Mouse (Mus musculus): ENCODE measurements around the gene Tmie. TPM values are rescaled to one million over a fixed set of nuclear protein-coding genes. Genes with fewer than 3 reads are reported as not detected.
A peak's percentile ranks its signal among the peaks of the same experiment; 100 is the strongest.

The Tmie gene
- polyA plus RNA-seq, 1 experiment from 2014 or later: not detected

DNA sequence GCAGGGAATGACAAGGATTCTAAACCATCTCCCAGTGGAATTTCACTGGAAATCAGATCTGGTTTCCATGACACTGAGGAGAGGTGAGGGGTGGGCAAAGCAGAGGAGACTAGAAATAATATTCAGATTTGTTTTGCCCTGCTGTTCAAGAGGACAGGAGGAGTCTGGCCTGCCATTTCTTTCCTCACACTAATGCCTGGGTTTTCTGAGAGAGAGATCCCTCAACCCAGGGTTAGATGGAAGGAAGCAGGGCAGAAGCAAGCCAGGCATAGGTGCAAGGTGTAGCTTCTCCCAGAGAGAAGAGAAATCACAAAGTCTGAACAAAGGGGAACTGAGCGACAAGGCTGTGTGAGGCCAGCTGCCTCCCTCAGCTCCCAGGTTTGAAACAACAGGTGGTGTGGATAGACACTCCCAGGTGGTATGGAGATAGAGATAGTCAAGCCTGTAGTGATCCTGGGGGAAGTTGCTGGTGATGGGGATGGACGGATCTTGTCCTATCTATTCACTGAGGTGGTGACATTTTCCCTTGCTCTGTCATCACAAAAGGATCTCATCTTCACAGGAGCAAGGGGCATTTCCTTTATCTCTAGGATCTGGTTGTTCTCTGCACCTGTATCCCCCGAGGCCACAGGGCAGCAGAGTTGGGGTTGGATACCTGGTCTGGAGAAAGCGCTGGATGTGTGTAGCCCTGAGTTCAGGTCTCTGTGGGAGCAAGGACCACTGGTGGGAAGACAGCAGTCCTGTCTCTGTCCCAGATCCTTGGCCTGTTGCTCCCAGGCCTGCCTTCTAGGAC lies 28.1 kb upstream of the Tmie start:
- Histone ChIP-seq H3K36me3 (ENCODE audit: control insufficient read depth, insufficient read depth, low read length) (no peaks in the 10 kb centered on the region), H3K4me3 (ENCODE audit: low read depth, low read length) (no peak overlapping the region), H3K4me2 (no peak overlapping the region), H3K4me1 (ENCODE audit: control insufficient read depth, insufficient read depth, low read length) (no peaks in the 10 kb centered on the region), H3K9me3 (replicated peaks; ENCODE audit: control insufficient read depth, low read length) (no peaks in the 10 kb centered on the region; the same call in 1 of the 2 replicates), H3K27ac (ENCODE audit: low read depth, low read length) (no peak overlapping the region), H3K9ac (ENCODE audit: low read depth, low read length) (no peak overlapping the region), H3K27me3 (ENCODE audit: control insufficient read depth, insufficient read depth, low read length) (no peaks in the 10 kb centered on the region)
- ATAC-seq (replicated peaks; ENCODE audit: insufficient number of reproducible peaks, low FRiP score, low TSS enrichment): no peak
- 67% methylated on average over 4 of the region's 4 CpGs for WGBS (ENCODE audit: insufficient replicate concordance)

DNA sequence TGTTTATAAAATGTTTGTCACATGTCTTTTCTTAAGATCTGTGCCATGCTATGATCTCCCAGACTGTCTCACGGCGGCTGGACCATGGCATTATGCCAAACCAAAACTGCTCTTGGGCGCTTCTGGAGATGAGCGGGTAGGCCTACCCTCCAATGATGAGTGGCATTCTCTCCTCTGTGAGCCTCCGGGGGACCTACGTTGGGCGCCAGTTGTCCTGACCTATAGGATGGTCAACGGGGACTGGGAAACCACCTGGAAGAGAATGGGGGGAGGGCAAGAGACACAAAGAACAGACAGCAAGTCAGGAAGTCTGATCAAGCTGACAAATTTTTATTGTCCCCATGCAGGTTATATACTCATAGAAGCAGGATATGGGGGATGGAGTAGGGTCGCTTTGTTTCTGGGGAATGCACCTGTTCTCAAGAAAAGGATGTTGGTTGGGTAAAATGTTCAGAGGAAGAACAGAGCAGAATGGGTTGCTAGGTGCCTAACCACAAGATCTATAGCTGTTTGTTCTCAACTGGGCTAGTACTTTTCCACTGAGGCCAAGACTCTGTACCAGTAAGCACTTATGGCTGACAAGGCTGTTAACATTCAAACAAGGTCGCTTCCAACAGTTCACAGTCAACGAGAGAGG lies 27.4 kb upstream of the Tmie start:
- no peak for ATAC-seq (replicated peaks; ENCODE audit: insufficient number of reproducible peaks, low FRiP score, low TSS enrichment)
- H3K27ac ChIP-seq (ENCODE audit: low read depth, low read length): no peak overlapping the region
- H3K4me3 ChIP-seq (ENCODE audit: low read depth, low read length): no peak overlapping the region
- H3K9me3 ChIP-seq (replicated peaks; ENCODE audit: control insufficient read depth, low read length): no peaks in the 10 kb centered on the region; the same call in 1 of the 2 replicates
- no peaks in the 10 kb centered on the region for H3K27me3 ChIP-seq (ENCODE audit: control insufficient read depth, insufficient read depth, low read length)
- H3K36me3 ChIP-seq (ENCODE audit: control insufficient read depth, insufficient read depth, low read length): no peaks in the 10 kb centered on the region
- H3K4me2 ChIP-seq: no peak overlapping the region
- WGBS (ENCODE audit: insufficient replicate concordance): 86% methylated on average over 11 of the region's 11 CpGs
- no peaks in the 10 kb centered on the region for H3K4me1 ChIP-seq (ENCODE audit: control insufficient read depth, insufficient read depth, low read length)
- no peak overlapping the region for H3K9ac ChIP-seq (ENCODE audit: low read depth, low read length)

DNA sequence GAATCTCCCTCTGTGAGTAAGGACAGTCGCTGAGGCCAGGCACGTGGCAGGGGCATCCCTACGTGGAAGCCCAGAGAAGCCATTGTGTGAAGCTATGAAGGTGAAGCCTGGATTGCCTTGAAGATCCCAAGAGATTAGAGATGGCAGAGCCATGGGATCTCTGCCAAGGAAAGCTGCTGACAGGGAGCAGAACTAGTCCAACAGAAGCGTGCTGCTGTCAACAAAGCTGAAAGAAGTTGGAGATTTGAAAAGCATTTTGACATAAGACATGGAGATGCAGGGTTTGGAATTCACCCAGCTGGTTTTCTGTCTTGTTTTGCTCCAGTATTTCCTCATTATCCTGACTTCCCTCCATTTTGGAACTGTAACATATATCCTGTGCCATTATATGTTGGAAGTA lies 22.4 kb upstream of the Tmie start:
- WGBS (ENCODE audit: insufficient replicate concordance): 69% methylated on average over 4 of the region's 4 CpGs
- Histone ChIP-seq H3K4me3 (ENCODE audit: low read depth, low read length) (no peak overlapping the region), H3K36me3 (ENCODE audit: control insufficient read depth, insufficient read depth, low read length) (no peaks in the 10 kb centered on the region), H3K27me3 (ENCODE audit: control insufficient read depth, insufficient read depth, low read length) (no peaks in the 10 kb centered on the region; the same call in 1 of the 2 replicates), H3K9me3 (replicated peaks; ENCODE audit: control insufficient read depth, low read length) (no peaks in the 10 kb centered on the region; the same call in 1 of the 2 replicates), H3K9ac (ENCODE audit: low read depth, low read length) (no peak overlapping the region), H3K4me2 (no peak overlapping the region), H3K27ac (ENCODE audit: low read depth, low read length) (no peak overlapping the region), H3K4me1 (ENCODE audit: control insufficient read depth, insufficient read depth, low read length) (no peaks in the 10 kb centered on the region)
- no peak for ATAC-seq (replicated peaks; ENCODE audit: insufficient number of reproducible peaks, low FRiP score, low TSS enrichment)

DNA sequence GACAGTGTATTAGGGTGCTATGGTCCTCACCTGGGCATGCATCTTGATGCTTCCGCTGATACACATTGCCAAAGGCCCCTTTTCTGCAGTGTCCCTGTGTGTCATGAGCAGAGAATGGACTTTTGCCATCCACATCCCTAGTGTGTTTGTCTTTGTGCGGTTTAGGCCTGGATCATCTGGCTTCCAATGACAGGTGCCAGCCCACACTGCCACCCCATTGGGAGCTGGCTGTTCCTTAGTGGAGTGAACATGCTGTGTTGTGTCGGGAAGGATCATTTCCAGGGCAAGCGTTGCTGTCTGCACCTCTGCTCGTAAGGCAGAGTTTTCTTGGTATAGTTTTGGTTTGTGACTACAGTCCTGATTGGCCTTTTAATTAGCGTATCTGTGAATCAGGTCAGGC lies 21.3 kb upstream of the Tmie start:
- no peaks in the 10 kb centered on the region for H3K4me1 ChIP-seq (ENCODE audit: control insufficient read depth, insufficient read depth, low read length)
- no peak overlapping the region for H3K9ac ChIP-seq (ENCODE audit: low read depth, low read length)
- WGBS (ENCODE audit: insufficient replicate concordance): 86% methylated on average over 6 of the region's 6 CpGs
- H3K27ac ChIP-seq (ENCODE audit: low read depth, low read length): no peak overlapping the region
- ATAC-seq (replicated peaks; ENCODE audit: insufficient number of reproducible peaks, low FRiP score, low TSS enrichment): no peak
- no peak overlapping the region for H3K4me3 ChIP-seq (ENCODE audit: low read depth, low read length)
- H3K27me3 ChIP-seq (ENCODE audit: control insufficient read depth, insufficient read depth, low read length): no peaks in the 10 kb centered on the region; the same call in 1 of the 2 replicates
- no peaks in the 10 kb centered on the region for H3K36me3 ChIP-seq (ENCODE audit: control insufficient read depth, insufficient read depth, low read length)
- H3K4me2 ChIP-seq: no peak overlapping the region
- H3K9me3 ChIP-seq (replicated peaks; ENCODE audit: control insufficient read depth, low read length): no peaks in the 10 kb centered on the region

DNA sequence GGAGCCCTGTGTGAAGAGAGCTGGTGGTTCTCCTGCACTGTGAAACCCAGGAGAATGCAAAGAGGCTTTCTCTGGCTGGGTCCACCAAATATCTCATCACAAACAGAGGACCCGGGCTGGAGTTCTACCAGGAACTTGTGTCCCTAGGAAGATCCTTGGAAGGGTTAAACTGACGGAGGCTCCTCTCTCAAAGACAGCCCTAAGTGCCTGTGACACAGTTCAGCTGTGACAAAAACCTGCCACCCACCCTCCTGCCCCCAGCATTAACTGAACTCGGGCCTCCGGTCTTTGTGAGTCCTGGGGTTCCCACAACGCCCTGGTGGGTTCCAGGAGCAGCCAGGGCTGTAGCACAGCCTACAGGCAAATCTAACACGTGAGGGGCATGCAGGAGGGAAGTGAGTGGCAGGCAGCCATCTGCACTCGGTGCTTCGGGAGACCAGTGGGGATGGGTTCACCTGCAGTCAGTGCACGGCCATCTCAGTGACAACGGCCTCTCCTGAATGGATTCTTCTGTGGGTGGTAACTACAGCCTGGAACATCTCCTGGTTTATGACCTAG lies 19.6 kb upstream of the Tmie start:
- Histone ChIP-seq H3K9me3 (replicated peaks; ENCODE audit: control insufficient read depth, low read length) (no peaks in the 10 kb centered on the region), H3K27ac (ENCODE audit: low read depth, low read length) (no peak overlapping the region), H3K4me2 (no peak overlapping the region), H3K36me3 (ENCODE audit: control insufficient read depth, insufficient read depth, low read length) (no peaks in the 10 kb centered on the region), H3K4me1 (ENCODE audit: control insufficient read depth, insufficient read depth, low read length) (no peaks in the 10 kb centered on the region), H3K9ac (ENCODE audit: low read depth, low read length) (no peak overlapping the region), H3K27me3 (ENCODE audit: control insufficient read depth, insufficient read depth, low read length) (no peaks in the 10 kb centered on the region; the same call in 1 of the 2 replicates), H3K4me3 (ENCODE audit: low read depth, low read length) (no peak overlapping the region)
- 41% methylated on average over 10 of the region's 10 CpGs for whole genome bisulfite sequencing (ENCODE audit: insufficient replicate concordance)
- ATAC-seq (replicated peaks; ENCODE audit: insufficient number of reproducible peaks, low FRiP score, low TSS enrichment): no peak

DNA sequence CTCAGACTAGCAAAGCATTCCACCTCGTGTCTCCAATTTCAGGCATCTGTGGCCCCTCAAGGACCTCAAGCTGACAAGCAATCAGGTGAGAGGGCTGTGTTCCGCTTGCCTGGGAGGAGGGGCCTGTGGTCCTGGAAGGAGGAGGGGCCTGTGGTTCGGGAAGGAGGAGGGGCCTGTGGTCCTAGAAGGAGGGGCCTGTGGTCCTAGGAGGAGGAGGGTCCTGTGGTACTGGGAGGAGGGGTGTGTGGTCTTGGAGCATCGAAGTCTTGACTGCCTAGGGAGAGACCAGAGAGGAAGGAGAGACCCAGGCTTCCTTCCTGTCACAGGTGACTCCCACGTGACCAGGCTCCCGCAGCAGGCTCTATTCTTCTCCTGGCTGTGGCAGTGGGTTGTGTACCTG lies 16.7 kb upstream of the Tmie start:
- ATAC-seq (replicated peaks; ENCODE audit: insufficient number of reproducible peaks, low FRiP score, low TSS enrichment): no peak; the same call in 1 of the 2 replicates
- peaks cover 9% of the 10 kb centered on the region for H3K27me3 ChIP-seq (ENCODE audit: control insufficient read depth, insufficient read depth, low read length)
- H3K27ac ChIP-seq (ENCODE audit: low read depth, low read length): no peak overlapping the region
- peak overlapping the region; percentile 3 for H3K4me2 ChIP-seq
- no peak overlapping the region; the same call in 1 of the 2 replicates for H3K4me3 ChIP-seq (ENCODE audit: low read depth, low read length)
- no peaks in the 10 kb centered on the region for H3K36me3 ChIP-seq (ENCODE audit: control insufficient read depth, insufficient read depth, low read length)
- 3% methylated on average over 6 of the region's 6 CpGs for WGBS (ENCODE audit: insufficient replicate concordance)
- no peaks in the 10 kb centered on the region for H3K4me1 ChIP-seq (ENCODE audit: control insufficient read depth, insufficient read depth, low read length)
- H3K9me3 ChIP-seq (replicated peaks; ENCODE audit: control insufficient read depth, low read length): no peaks in the 10 kb centered on the region
- H3K9ac ChIP-seq (ENCODE audit: low read depth, low read length): no peak overlapping the region

DNA sequence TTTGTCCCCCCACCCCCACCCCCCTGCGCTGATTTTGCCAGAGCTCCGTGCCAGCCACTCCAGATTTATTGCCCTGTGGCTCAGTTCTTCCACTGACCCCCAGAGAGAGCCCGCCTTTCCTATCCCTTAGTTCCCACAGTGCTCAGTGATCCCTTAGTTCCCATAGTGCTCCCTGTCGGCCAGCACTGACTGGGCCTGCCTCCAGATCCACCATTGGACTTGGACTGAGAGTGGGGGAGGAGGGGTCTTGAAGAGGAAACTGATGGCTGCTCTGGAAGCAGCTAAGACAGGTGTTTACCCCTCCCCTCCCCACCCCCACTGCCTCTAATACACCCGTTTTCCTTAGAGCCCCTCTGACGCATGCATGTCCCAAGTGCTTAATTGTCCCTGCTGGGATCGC lies 16.1 kb upstream of the Tmie start:
- H3K36me3 ChIP-seq (ENCODE audit: control insufficient read depth, insufficient read depth, low read length): no peaks in the 10 kb centered on the region
- no peak overlapping the region for H3K9ac ChIP-seq (ENCODE audit: low read depth, low read length)
- H3K9me3 ChIP-seq (replicated peaks; ENCODE audit: control insufficient read depth, low read length): no peaks in the 10 kb centered on the region
- no peak overlapping the region for H3K27ac ChIP-seq (ENCODE audit: low read depth, low read length)
- peak overlapping the region; percentile 3 for H3K4me2 ChIP-seq
- H3K4me3 ChIP-seq (ENCODE audit: low read depth, low read length): no peak overlapping the region; the same call in 1 of the 2 replicates
- peaks cover 9% of the 10 kb centered on the region for H3K27me3 ChIP-seq (ENCODE audit: control insufficient read depth, insufficient read depth, low read length)
- ATAC-seq (replicated peaks; ENCODE audit: insufficient number of reproducible peaks, low FRiP score, low TSS enrichment): no peak
- no peaks in the 10 kb centered on the region for H3K4me1 ChIP-seq (ENCODE audit: control insufficient read depth, insufficient read depth, low read length)
- WGBS (ENCODE audit: insufficient replicate concordance): 22% methylated on average over 7 of the region's 7 CpGs

DNA sequence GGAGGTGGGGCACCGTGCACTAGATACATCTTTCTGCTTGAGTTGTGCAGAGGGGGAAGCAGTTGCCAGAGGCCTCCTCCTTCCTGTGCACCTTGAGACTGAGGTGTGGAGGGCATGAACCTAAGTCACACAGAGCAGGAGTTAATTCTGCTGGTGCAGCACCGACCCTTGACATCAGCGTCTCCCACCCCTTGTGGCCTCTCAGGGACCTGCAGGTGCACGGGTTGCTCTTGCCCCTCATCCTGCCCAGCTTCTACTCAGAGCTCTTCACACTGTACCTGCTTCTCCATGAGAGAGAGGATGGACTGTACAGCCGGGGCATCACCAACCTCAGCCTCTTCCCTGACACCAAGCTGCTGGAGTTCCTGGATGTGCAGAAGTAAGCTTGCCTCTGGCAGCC lies 15.6 kb upstream of the Tmie start:
- H3K36me3 ChIP-seq (ENCODE audit: control insufficient read depth, insufficient read depth, low read length): no peaks in the 10 kb centered on the region
- 41% methylated on average over 5 of the region's 5 CpGs for WGBS (ENCODE audit: insufficient replicate concordance)
- no peak overlapping the region for H3K9ac ChIP-seq (ENCODE audit: low read depth, low read length)
- H3K4me3 ChIP-seq (ENCODE audit: low read depth, low read length): no peak overlapping the region
- H3K4me1 ChIP-seq (ENCODE audit: control insufficient read depth, insufficient read depth, low read length): no peaks in the 10 kb centered on the region
- no peaks in the 10 kb centered on the region for H3K9me3 ChIP-seq (replicated peaks; ENCODE audit: control insufficient read depth, low read length)
- no peak for ATAC-seq (replicated peaks; ENCODE audit: insufficient number of reproducible peaks, low FRiP score, low TSS enrichment)
- H3K27me3 ChIP-seq (ENCODE audit: control insufficient read depth, insufficient read depth, low read length): peaks cover 9% of the 10 kb centered on the region
- no peak overlapping the region for H3K27ac ChIP-seq (ENCODE audit: low read depth, low read length)
- H3K4me2 ChIP-seq: no peak overlapping the region

Data from heart, embryonic 11.5 days (tissue).